Comparison of ENCODE assay signal across 10 mouse cellular contexts in genomic region chr7:136212492-136212891, GRCm38 (mm10).
DNase-seq lines count a peak whose midpoint lies in the region; ATAC-seq and TF ChIP-seq lines count a peak whose summit lies in the region.
"Had no signal": no experiment of that assay in that cellular context is flagged by ENCODE, and none has a peak within 500 bp of the region (broad histone marks: within the 10 kb centered on the region; RNA-seq: fewer than 3 reads in every experiment).

No protein-coding gene starts in this region.

- peak; percentile 30 for DNase-seq in forebrain, embryonic 11.5 days (ENCODE audit: low spot score)
- peak; percentile 2 for DNase-seq in liver, adult 2 months (ENCODE audit: extremely low read depth, low read depth, low spot score)
- no peak for DNase-seq in liver, embryonic 11.5 days (ENCODE audit: low spot score)
- peak; percentile 60 for DNase-seq in heart, postnatal 4 days
- DNase-seq in cerebellum, adult 11-12 months = no peak
- no peak for DNase-seq in kidney, adult 11 months
- DNase-seq: cerebellum, adult 11 months; liver, postnatal 0 days had no signal

- 77% methylated on average over 8 of the region's 8 CpGs for WGBS in forebrain, embryonic 11.5 days
- WGBS in forebrain, embryonic 15.5 days = 57% methylated on average over 8 of the region's 8 CpGs
- WGBS in liver, adult 2 months = 67% methylated on average over 8 of the region's 8 CpGs
- WGBS in liver, embryonic 11.5 days = 56% methylated on average over 8 of the region's 8 CpGs
- WGBS in embryonic facial prominence, embryonic 12.5 days = 37% methylated on average over 8 of the region's 8 CpGs

- no peaks in the 10 kb centered on the region for H3K9me3 ChIP-seq in forebrain, embryonic 11.5 days (ENCODE audit: control insufficient read depth, low read length)
- H3K9me3 ChIP-seq in forebrain, embryonic 15.5 days = no peaks in the 10 kb centered on the region
- H3K9me3 ChIP-seq in liver, embryonic 11.5 days (ENCODE audit: control insufficient read depth, low read length) = no peaks in the 10 kb centered on the region
- H3K9me3 ChIP-seq in embryonic facial prominence, embryonic 12.5 days = no peaks in the 10 kb centered on the region

- no peak overlapping the region for H3K4me3 ChIP-seq in forebrain, embryonic 11.5 days (ENCODE audit: low read depth, low read length)
- H3K4me3 ChIP-seq in forebrain, embryonic 15.5 days = no peak overlapping the region
- no peak overlapping the region for H3K4me3 ChIP-seq in liver, adult 2 months (ENCODE audit: insufficient read depth, low read depth, low read length)
- no peak overlapping the region for H3K4me3 ChIP-seq in liver, embryonic 11.5 days (ENCODE audit: low read depth, low read length)
- no peak overlapping the region for H3K4me3 ChIP-seq in embryonic facial prominence, embryonic 12.5 days

- no peaks in the 10 kb centered on the region for H3K79me2 ChIP-seq in liver, adult 2 months (ENCODE audit: control insufficient read depth, insufficient read depth, low read length)

- no peak for ATAC-seq in forebrain, embryonic 11.5 days (replicated peaks; ENCODE audit: low FRiP score)
- no peak for ATAC-seq in forebrain, embryonic 15.5 days (replicated peaks)
- ATAC-seq in liver, embryonic 11.5 days (replicated peaks; ENCODE audit: low FRiP score) = no peak
- ATAC-seq in embryonic facial prominence, embryonic 12.5 days (ENCODE audit: insufficient number of reproducible peaks, insufficient read depth, low FRiP score, low TSS enrichment) = no peak
- ATAC-seq: liver, postnatal 0 days had no signal

- H3K27me3 ChIP-seq in forebrain, embryonic 11.5 days (ENCODE audit: control insufficient read depth, insufficient read depth, low read length) = peaks cover 42% of the 10 kb centered on the region
- peaks cover 45% of the 10 kb centered on the region for H3K27me3 ChIP-seq in forebrain, embryonic 15.5 days
- H3K27me3 ChIP-seq in liver, adult 2 months (ENCODE audit: control insufficient read depth, insufficient read depth, low read length) = no peaks in the 10 kb centered on the region; the same call in 1 of the 2 replicates
- H3K27me3 ChIP-seq in liver, embryonic 11.5 days (replicated peaks; ENCODE audit: control insufficient read depth, insufficient read depth, low read length) = peaks cover 6% of the 10 kb centered on the region; the same call in 1 of the 2 replicates
- H3K27me3 ChIP-seq in embryonic facial prominence, embryonic 12.5 days = 0 out of 2 replicates have a peak, but pooled peaks cover 7% of the 10 kb centered on the region

- TF ChIP-seq CTCF in liver, adult 2 months (IDR thresholded peaks at IDR 0.05; ENCODE audit: low read depth, low read length) = no peak

- TF ChIP-seq POLR2A in liver, adult 2 months (IDR thresholded peaks at IDR 0.05; ENCODE audit: extremely low read depth, insufficient read depth, low read length) = no peak

- H3K4me2 ChIP-seq in forebrain, embryonic 11.5 days (ENCODE audit: low read depth, low read length, severe bottlenecking) = no peak overlapping the region
- H3K4me2 ChIP-seq in forebrain, embryonic 15.5 days (replicated peaks) = no peak overlapping the region
- no peak overlapping the region for H3K4me2 ChIP-seq in liver, embryonic 11.5 days
- H3K4me2 ChIP-seq in embryonic facial prominence, embryonic 12.5 days (replicated peaks) = no peak overlapping the region

- no peak overlapping the region for H3K9ac ChIP-seq in forebrain, embryonic 11.5 days (ENCODE audit: low read length)
- H3K9ac ChIP-seq in forebrain, embryonic 15.5 days (replicated peaks) = no peak overlapping the region
- H3K9ac ChIP-seq in liver, adult 2 months (ENCODE audit: low read depth, low read length) = no peak overlapping the region
- no peak overlapping the region for H3K9ac ChIP-seq in liver, embryonic 11.5 days (ENCODE audit: low read depth, low read length)
- no peak overlapping the region for H3K9ac ChIP-seq in embryonic facial prominence, embryonic 12.5 days
- H3K9ac ChIP-seq: liver, postnatal 0 days had no signal

- no peaks in the 10 kb centered on the region for H3K36me3 ChIP-seq in forebrain, embryonic 11.5 days (ENCODE audit: control insufficient read depth, insufficient read depth, low read length)
- no peaks in the 10 kb centered on the region for H3K36me3 ChIP-seq in forebrain, embryonic 15.5 days
- H3K36me3 ChIP-seq in liver, adult 2 months (ENCODE audit: control insufficient read depth, insufficient read depth, low read length) = no peaks in the 10 kb centered on the region
- no peaks in the 10 kb centered on the region for H3K36me3 ChIP-seq in liver, embryonic 11.5 days (ENCODE audit: control insufficient read depth, insufficient read depth, low read length)
- H3K36me3 ChIP-seq in embryonic facial prominence, embryonic 12.5 days = no peaks in the 10 kb centered on the region; the same call in 1 of the 2 replicates

- peaks cover 6% of the 10 kb centered on the region for H3K4me1 ChIP-seq in forebrain, embryonic 11.5 days (replicated peaks; ENCODE audit: control insufficient read depth, insufficient read depth, low read length)
- H3K4me1 ChIP-seq in forebrain, embryonic 15.5 days = peaks cover 20% of the 10 kb centered on the region
- no peaks in the 10 kb centered on the region for H3K4me1 ChIP-seq in liver, adult 2 months (ENCODE audit: control insufficient read depth, insufficient read depth, low read length)
- no peaks in the 10 kb centered on the region for H3K4me1 ChIP-seq in liver, embryonic 11.5 days (replicated peaks; ENCODE audit: control insufficient read depth, insufficient read depth, low read length)
- peaks cover 46% of the 10 kb centered on the region for H3K4me1 ChIP-seq in embryonic facial prominence, embryonic 12.5 days

- no peak overlapping the region for H3K27ac ChIP-seq in forebrain, embryonic 11.5 days (ENCODE audit: low read depth, low read length)
- H3K27ac ChIP-seq in forebrain, embryonic 15.5 days (replicated peaks) = no peak overlapping the region
- no peak overlapping the region for H3K27ac ChIP-seq in liver, adult 2 months (replicated peaks; ENCODE audit: insufficient read depth, low read depth, low read length)
- H3K27ac ChIP-seq in liver, embryonic 11.5 days (ENCODE audit: low read depth, low read length) = no peak overlapping the region
- H3K27ac ChIP-seq in embryonic facial prominence, embryonic 12.5 days = peak overlapping the region; percentile 70

Comparison
In these comparisons a context has a peak if more than half of its experiments do, and no peak if none do; other contexts are left out.
1. DNase-seq: peak in forebrain, embryonic 11.5 days (single experiment), liver, adult 2 months (single experiment) and heart, postnatal 4 days (single experiment); none in liver, embryonic 11.5 days (single experiment), cerebellum, adult 11-12 months (single experiment) and kidney, adult 11 months (single experiment).